Mouse (Mus musculus) mouse trophoblast stem cell (cell line): ENCODE measurements around the gene Olfr374.

ENCODE experiments used
- in situ Hi-C, 2 experiments: fragments of 300-500 bp; cut with MseI, MboI; formaldehyde crosslinking; loops; 2 replicates in 1 of 2; 3 replicates in 1 of 2; pipeline ENCODE4 v1.15.1; 2025

Olfr374 gene

GRCm38 (mm10) chr8:72134756-72135445 lies 28.1 kb downstream of the Olfr374 start, which contains the start of gene Tpm4:
Tpm4 (plus strand) TSS chr8:72134975.
- in situ Hi-C loops, result no loop called here

DNA sequence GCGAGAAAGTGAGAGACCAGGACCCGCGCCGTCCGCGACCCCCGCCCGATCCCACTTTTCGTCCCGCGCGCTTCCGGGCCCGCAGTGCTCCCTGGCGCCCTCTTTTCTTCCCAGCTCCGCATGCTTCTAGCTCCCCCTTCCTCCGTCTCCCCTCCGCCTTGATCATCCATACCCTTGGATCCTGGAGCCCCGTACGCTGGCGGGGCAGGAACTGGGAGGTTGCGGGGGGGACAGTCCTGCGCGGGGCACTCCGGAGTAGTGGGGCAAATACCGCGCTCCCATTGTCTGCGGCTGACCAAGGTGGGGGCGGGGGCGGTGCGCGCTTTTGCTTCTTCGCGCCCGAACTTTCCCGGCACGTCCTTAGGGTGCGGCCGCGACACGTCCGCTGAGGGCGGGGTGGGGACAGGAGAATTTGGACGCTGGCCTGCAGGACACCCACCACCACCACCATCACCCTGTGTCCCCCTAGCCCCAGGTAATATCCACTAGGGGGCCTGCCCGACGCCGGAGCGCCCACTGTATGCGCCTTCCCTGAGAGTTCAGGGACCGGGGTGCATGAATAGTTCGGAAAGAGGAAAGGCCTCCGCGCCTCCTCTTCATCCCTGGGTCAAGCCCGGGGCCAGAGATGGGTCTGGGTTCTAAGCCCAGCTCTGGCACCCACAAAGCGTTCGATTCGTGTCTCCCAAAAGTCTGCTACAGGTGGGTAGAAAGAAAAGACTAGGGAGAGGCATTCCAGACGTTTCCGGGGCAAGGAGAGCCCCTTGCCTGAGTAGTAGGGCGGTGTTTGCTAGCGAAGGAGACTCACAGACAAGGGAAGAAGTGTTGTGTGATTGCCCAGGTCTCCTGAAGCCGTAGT lies 28.8 kb downstream of the Olfr374 start:
- in situ Hi-C loops, result no loop called here

GRCm38 (mm10) chr8:72136302-72136978 lies 29.6 kb downstream of the Olfr374 start:
- in situ Hi-C loops, result no loop called here

DNA sequence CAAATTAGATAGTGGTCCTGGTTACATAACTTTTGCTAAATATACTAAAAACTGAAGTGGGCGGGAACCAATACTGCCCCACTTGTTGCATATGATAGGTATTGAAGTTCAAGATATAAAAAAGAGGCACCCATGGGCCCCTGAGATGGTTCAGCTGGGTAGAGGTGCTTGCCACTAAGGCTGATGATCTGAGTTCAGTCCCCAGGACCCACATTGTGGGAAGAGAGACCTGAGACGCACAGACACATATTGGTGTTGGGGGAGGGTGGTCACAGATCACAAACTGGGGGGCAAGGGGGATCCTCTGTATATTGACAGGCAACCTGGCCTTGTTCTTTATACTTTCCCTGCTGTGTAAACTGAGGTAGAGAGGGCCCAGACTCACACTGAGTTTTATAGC lies 30.6 kb downstream of the Olfr374 start:
- in situ Hi-C loops, result no loop called here

DNA sequence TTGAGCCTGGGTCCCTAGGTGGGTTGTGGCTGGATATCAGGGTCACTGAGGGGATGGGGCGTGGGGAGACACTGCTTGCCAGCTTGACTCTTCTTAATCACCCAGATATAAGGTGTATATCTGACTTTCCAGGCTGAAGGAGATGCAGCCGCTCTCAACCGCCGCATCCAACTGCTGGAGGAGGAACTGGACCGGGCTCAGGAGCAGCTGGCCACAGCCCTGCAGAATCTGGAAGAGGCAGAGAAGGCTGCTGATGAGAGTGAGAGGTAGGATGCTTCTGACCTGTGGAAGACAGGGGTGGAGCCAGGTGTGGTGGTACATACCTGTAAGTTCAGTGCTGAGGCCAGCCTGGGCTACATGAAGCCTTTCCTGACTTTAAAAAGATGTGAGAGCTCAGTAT lies 31.6 kb downstream of the Olfr374 start:
- in situ Hi-C loops, result no loop called here

- in situ Hi-C loops, result no loop called here
Observed at GRCm38 (mm10) chr8:72143256-72143824, 36.5 kb downstream of the Olfr374 start.

DNA sequence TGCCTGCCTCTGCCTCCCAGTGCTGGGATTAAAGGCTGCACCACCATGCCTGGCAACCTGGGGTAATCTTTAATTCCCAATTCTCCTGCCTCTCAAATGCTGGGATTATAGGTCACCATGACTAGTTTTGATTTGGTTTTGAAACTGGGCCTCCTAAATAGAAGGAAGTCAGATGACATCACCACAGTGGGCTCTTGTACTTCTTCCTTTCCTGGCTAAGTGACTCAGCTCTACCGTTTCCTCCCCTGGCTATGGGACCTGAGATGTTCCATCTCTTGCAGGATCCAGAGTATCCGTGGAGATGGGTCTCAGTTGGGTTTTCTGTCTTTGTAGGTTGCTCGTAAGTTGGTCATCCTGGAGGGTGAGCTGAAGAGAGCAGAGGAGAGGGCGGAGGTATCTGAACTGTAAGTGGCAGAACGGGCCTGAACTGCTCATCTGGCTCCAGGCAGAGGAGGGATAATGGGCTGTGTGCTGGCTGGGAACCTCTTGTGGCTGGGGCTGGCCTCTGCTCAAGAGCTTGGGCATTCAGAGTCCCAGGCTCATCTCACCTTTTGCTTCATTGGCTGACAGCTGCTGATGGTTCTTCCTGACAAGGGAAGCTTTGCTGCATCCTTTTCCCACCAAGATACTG lies 37.6 kb downstream of the Olfr374 start:
- in situ Hi-C loops, result no loop called here

DNA sequence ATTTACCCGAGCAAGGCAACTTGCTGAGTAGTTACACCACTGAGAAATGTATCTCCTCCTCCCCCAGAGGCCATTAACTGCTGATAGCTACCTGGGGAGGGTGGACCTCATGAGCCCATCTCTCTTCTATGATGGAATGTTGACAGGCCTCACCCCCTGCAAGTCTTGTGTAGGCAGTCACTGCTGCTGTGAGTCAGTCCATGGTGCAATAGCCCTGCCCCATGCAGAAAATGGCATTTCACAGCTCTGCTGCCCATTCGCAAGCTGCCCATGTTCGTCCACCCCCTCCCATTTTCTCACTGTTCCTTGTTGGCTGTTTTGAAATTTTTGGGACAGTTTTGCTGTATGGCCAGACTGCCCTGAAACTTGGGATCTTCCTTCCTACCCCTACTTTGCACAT lies 38.7 kb downstream of the Olfr374 start:
- in situ Hi-C loops, result no loop called here

GRCm38 (mm10) chr8:72146056-72146455 lies 39.2 kb downstream of the Olfr374 start:
- in situ Hi-C loops, result no loop called here

GRCm38 (mm10) chr8:72146556-72146955 lies 39.7 kb downstream of the Olfr374 start:
- in situ Hi-C loops, result no loop called here

DNA sequence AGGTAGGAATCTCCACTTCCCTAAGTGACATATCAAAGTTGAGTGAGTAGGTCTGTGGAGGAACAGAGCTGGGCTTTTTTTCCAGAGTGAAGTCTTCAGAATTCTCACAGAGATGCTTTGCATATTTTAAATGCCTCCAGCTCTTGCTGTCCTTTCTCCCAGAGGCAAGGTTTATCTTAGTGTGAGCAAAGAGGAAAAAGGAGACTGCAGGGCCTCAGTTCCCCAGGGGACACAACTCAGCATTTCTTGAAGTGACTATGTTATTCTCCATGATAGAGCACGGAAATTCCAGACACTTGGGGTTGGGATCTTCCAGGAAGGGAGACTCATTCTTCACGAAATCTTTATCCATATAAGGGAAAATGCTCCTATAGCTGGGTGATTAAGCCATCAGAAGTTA lies 40.4 kb downstream of the Olfr374 start:
- in situ Hi-C loops, result no loop called here

DNA sequence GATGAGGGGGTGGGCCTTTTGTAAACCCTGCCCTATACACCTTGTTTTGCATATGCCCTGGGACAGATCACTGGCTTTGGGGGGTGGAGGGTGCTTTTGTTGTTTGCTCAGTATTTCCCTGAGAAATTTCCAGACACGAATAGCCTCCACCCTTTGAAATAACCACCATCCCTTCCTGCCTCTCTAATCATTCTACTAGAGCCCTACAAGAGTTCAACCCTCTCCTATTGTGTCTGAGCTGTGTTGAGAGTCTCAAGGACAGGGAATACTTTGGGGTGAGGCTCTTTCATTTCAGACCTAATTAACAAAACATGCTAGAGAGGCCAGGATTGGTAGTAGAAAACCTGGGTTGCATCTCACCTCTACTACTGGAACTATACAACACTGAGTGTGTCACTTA lies 42.2 kb downstream of the Olfr374 start:
- in situ Hi-C loops, result no loop called here

DNA sequence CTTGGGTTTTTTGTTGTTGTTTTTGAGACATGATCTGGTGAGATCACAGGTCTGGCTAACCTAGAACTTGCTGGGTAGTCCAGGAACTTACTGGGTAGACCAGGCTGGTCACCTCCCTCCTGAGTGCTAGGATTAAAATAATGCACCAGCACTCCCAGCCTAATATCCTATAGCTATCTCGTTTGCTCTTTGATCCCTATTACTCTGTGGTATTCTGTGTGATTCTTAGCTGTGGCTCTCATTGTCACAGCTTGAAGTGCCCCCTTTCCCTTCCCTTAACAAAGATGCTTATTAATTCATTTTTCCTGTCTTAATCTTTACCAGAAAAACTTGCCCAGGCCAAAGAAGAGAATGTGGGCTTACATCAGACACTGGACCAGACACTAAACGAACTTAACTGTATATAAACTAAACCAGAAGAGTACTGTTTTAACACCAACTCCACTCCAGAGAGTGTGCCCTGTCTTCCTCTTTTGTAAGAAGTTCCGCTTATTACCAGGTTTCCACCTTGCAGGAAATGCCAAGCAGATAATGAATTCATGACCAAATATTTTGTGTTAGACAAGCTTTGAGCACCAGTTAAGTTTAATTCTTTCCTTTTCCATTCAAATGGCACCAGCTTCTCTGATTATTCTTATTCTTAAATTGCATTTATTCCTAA lies 44.7 kb downstream of the Olfr374 start:
- in situ Hi-C loops, result no loop called here

- in situ Hi-C loops, result no loop called here
Observed at GRCm38 (mm10) chr8:72153382-72153781, 46.5 kb downstream of the Olfr374 start.

- in situ Hi-C loops, result no loop called here
Observed at GRCm38 (mm10) chr8:72158096-72158495, 51.3 kb downstream of the Olfr374 start.

- in situ Hi-C loops, result no loop called here
Observed at GRCm38 (mm10) chr8:72158726-72159125, 51.9 kb downstream of the Olfr374 start.

DNA sequence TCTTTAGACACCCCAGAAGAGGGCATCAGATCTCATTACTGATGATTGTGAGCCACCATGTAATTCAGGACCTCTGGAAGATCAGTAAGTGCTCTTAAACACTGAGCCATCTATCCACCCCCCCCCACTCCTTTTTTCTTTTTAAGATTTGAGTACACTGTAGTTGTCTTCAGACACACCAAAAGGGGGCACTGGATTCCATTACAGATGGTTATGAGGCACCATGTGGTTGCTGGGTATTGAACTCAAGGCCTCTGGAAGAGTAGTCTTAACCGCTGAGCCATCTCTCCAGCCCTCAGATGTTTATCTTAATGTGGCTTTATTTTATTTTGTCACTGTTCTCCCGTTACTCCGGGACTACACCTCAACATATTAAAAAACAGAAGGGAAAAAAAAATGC lies 53.2 kb downstream of the Olfr374 start:
- in situ Hi-C loops, result no loop called here

GRCm38 (mm10) chr8:72160707-72161697 lies 54.2 kb downstream of the Olfr374 start, which contains the start of gene Rab8a:
Rab8a (plus strand) TSS chr8:72161200.
- in situ Hi-C loops, result no loop called here

DNA sequence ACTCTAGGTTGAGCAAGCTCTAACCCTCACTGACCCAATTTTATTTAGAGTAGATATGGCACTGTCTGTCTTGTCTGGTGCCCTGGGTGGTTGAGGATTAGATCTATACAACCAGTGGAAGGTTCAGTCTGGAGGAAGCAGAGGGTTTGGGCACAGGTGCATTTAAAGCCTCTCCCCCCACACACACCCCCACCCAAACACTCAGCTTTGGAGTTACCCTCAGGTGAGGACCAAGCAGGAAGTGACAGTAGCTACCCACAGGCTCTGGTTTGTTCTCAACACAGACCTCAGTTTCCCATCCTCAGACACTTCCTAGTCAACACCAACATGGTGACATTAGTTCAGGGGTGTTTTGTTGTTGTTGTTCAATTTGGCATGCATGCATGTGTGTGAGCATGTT lies 56.0 kb downstream of the Olfr374 start:
- in situ Hi-C loops, result no loop called here
